Mouse (Mus musculus) MEL (cell line): ENCODE measurements around the gene Cep55.

Experiments used
- CHD2 ChIP-seq: IDR thresholded peaks from 2 replicates; pipeline ENCODE4 v1.6.1; 2011; ENCODE audit warnings: low read length, improper control_type of control experiment
- CTCF ChIP-seq, 3 experiments: IDR thresholded peaks in 2 of 3; conservative IDR thresholded peaks in 1 of 3; 2 replicates each; pipeline ENCODE4 v1.5.1; 2011 to 2012; ENCODE audit warnings: low read length in 3 of 3, low read depth in 2 of 3, mild to moderate bottlenecking in 2 of 3, improper control_type of control experiment in 1 of 3, inconsistent platforms in 1 of 3, mixed read lengths in 1 of 3, moderate library complexity in 1 of 3; ENCODE audit not compliant: control insufficient read depth in 1 of 3, insufficient read depth in 1 of 3, poor library complexity in 1 of 3, severe bottlenecking in 1 of 3
- GATA1 ChIP-seq: IDR thresholded peaks from 2 replicates; pipeline ENCODE4 v1.6.1; 2011; ENCODE audit warnings: low read depth, low read length, improper control_type of control experiment
- MAZ ChIP-seq: IDR thresholded peaks from 2 replicates; pipeline ENCODE4 v1.6.1; 2012; ENCODE audit warnings: low read depth, mild to moderate bottlenecking, inconsistent platforms, low read length, improper control_type of control experiment
- MXI1 ChIP-seq: IDR thresholded peaks from 2 replicates; pipeline ENCODE4 v1.6.1; 2011; ENCODE audit warnings: mild to moderate bottlenecking, low read depth, low read length, improper control_type of control experiment
- POLR2A ChIP-seq, 2 experiments: IDR thresholded peaks; 2 replicates each; pipeline ENCODE4 v1.6.1; 2011 to 2012; ENCODE audit warnings: low read length in 2 of 2, mild to moderate bottlenecking in 2 of 2, control low read depth in 1 of 2, improper control_type of control experiment in 1 of 2, low read depth in 1 of 2, moderate library complexity in 1 of 2; ENCODE audit not compliant: control insufficient read depth in 1 of 2, insufficient read depth in 1 of 2, poor library complexity in 1 of 2
- RAD21 ChIP-seq: IDR thresholded peaks from 2 replicates; pipeline ENCODE4 v1.6.1; 2011; ENCODE audit warnings: mild to moderate bottlenecking, low read depth, low read length, improper control_type of control experiment
- SMC3 ChIP-seq: IDR thresholded peaks from 2 replicates; pipeline ENCODE4 v1.6.1; 2011; ENCODE audit warnings: low read depth, low read length, improper control_type of control experiment
- TAL1 ChIP-seq: IDR thresholded peaks from 2 replicates; pipeline ENCODE4 v1.6.1; 2012; ENCODE audit warnings: mild to moderate bottlenecking, inconsistent platforms, low read length, moderate library complexity, mixed read lengths

- TF ChIP-seq MXI1 (no peak), CHD2 (no peak), SMC3 (no peak), RAD21 (no peak), GATA1 (no peak), TAL1 (no peak), POLR2A (IDR thresholded peaks at IDR 0.05; ENCODE audit: control insufficient read depth in 1 of 2, insufficient read depth in 1 of 2, low read depth in 1 of 2, low read length in 2 of 2, poor library complexity in 1 of 2) (no peak), MAZ (no peak), CTCF (IDR thresholded peaks at IDR 0.05 in 2 of 3, conservative IDR thresholded peaks at IDR 0.05 in 1 of 3; ENCODE audit: control insufficient read depth in 1 of 3, insufficient read depth in 1 of 3, low read depth in 2 of 3, low read length in 3 of 3, poor library complexity in 1 of 3, severe bottlenecking in 1 of 3) (no peak)
These were observed 9.2 kb downstream of the Cep55 start for GRCm38 (mm10) chr19:38064051-38064450.
